Mouse (Mus musculus): Measurements from ENCODE around the gene Rapgef3. TPM values are rescaled to one million over a fixed set of nuclear protein-coding genes. Genes with fewer than 3 reads are reported as not detected.

Rapgef3 gene
- polyA plus RNA-seq, 1 experiment from 2014 or later, result 9.0 TPM

- Histone ChIP-seq H3K9ac (no peak overlapping the region), H3K4me1 (peaks cover 22% of the 10 kb centered on the region), H3K36me3 (no peaks in the 10 kb centered on the region), H3K9me3 (no peaks in the 10 kb centered on the region), H3K4me3 (replicated peaks) (no peak overlapping the region), H3K27me3 (replicated peaks) (no peaks in the 10 kb centered on the region), H3K4me2 (no peak overlapping the region), H3K27ac (no peak overlapping the region)
- no peak for ATAC-seq (ENCODE audit: insufficient read depth, low FRiP score, low read depth)
- WGBS, result 87% methylated on average over 13 of the region's 13 CpGs
Measured at GRCm38 (mm10) chr15:97749841-97750240, 17.9 kb downstream of the Rapgef3 start.

- Histone ChIP-seq H3K4me1 (peaks cover 24% of the 10 kb centered on the region), H3K4me3 (replicated peaks) (no peak overlapping the region), H3K9me3 (no peaks in the 10 kb centered on the region), H3K27ac (no peak overlapping the region), H3K27me3 (replicated peaks) (no peaks in the 10 kb centered on the region), H3K36me3 (no peaks in the 10 kb centered on the region), H3K4me2 (no peak overlapping the region), H3K9ac (no peak overlapping the region)
- whole genome bisulfite sequencing, result 95% methylated on average over 9 of the region's 9 CpGs
- no peak for ATAC-seq (ENCODE audit: insufficient read depth, low FRiP score, low read depth)
Measured at GRCm38 (mm10) chr15:97749397-97749796, 18.4 kb downstream of the Rapgef3 start.

GRCm38 (mm10) chr15:97748964-97749363 is 18.8 kb downstream of the Rapgef3 start:
- Histone ChIP-seq H3K9ac (no peak overlapping the region), H3K36me3 (no peaks in the 10 kb centered on the region), H3K27me3 (replicated peaks) (no peaks in the 10 kb centered on the region), H3K4me3 (replicated peaks) (no peak overlapping the region), H3K27ac (no peak overlapping the region), H3K4me2 (no peak overlapping the region), H3K9me3 (no peaks in the 10 kb centered on the region), H3K4me1 (peaks cover 24% of the 10 kb centered on the region)
- WGBS, result 88% methylated on average over 4 of the region's 4 CpGs
- ATAC-seq (ENCODE audit: insufficient read depth, low FRiP score, low read depth), result no peak

GRCm38 (mm10) chr15:97748309-97748708 is 19.5 kb downstream of the Rapgef3 start:
- Histone ChIP-seq H3K36me3 (no peaks in the 10 kb centered on the region), H3K27ac (no peak overlapping the region), H3K9me3 (no peaks in the 10 kb centered on the region), H3K27me3 (replicated peaks) (no peaks in the 10 kb centered on the region), H3K9ac (no peak overlapping the region), H3K4me1 (peaks cover 24% of the 10 kb centered on the region), H3K4me3 (replicated peaks) (no peak overlapping the region), H3K4me2 (no peak overlapping the region)
- 55% methylated on average over 10 of the region's 10 CpGs for WGBS
- ATAC-seq (ENCODE audit: insufficient read depth, low FRiP score, low read depth), result no peak

GRCm38 (mm10) chr15:97747486-97747885 is 20.3 kb downstream of the Rapgef3 start:
- Histone ChIP-seq H3K9ac (no peak overlapping the region), H3K4me2 (no peak overlapping the region), H3K27ac (no peak overlapping the region), H3K4me1 (peaks cover 24% of the 10 kb centered on the region), H3K4me3 (replicated peaks) (no peak overlapping the region), H3K27me3 (replicated peaks) (no peaks in the 10 kb centered on the region), H3K9me3 (no peaks in the 10 kb centered on the region), H3K36me3 (no peaks in the 10 kb centered on the region)
- no peak for ATAC-seq (ENCODE audit: insufficient read depth, low FRiP score, low read depth)
- 79% methylated on average over 4 of the region's 4 CpGs for WGBS

GRCm38 (mm10) chr15:97746748-97747147 is 21.0 kb downstream of the Rapgef3 start:
- 92% methylated on average over 24 of the region's 24 CpGs for whole genome bisulfite sequencing

GRCm38 (mm10) chr15:97746278-97746677 is 21.5 kb downstream of the Rapgef3 start:
- Histone ChIP-seq H3K9ac (no peak overlapping the region), H3K27ac (no peak overlapping the region), H3K9me3 (no peaks in the 10 kb centered on the region), H3K27me3 (replicated peaks) (no peaks in the 10 kb centered on the region), H3K4me1 (peaks cover 24% of the 10 kb centered on the region), H3K4me2 (no peak overlapping the region), H3K36me3 (no peaks in the 10 kb centered on the region), H3K4me3 (replicated peaks) (no peak overlapping the region)
- ATAC-seq (ENCODE audit: insufficient read depth, low FRiP score, low read depth), result no peak
- WGBS, result 83% methylated on average over 10 of the region's 10 CpGs

More at GRCm38 (mm10) chr15:97746748-97747147, 21.0 kb downstream of the Rapgef3 start:
- Histone ChIP-seq H3K4me2 (no peak overlapping the region), H3K4me3 (replicated peaks) (no peak overlapping the region), H3K36me3 (no peaks in the 10 kb centered on the region), H3K27me3 (replicated peaks) (no peaks in the 10 kb centered on the region), H3K27ac (no peak overlapping the region), H3K9me3 (no peaks in the 10 kb centered on the region), H3K9ac (no peak overlapping the region), H3K4me1 (peaks cover 24% of the 10 kb centered on the region)
- no peak for ATAC-seq (ENCODE audit: insufficient read depth, low FRiP score, low read depth)

- Histone ChIP-seq H3K4me2 (no peak overlapping the region), H3K4me3 (replicated peaks) (no peak overlapping the region), H3K27me3 (replicated peaks) (no peaks in the 10 kb centered on the region), H3K27ac (no peak overlapping the region), H3K36me3 (no peaks in the 10 kb centered on the region), H3K9me3 (no peaks in the 10 kb centered on the region), H3K4me1 (0 out of 2 replicates have a peak, but pooled peaks cover 15% of the 10 kb centered on the region), H3K9ac (no peak overlapping the region)
- ATAC-seq (ENCODE audit: insufficient read depth, low FRiP score, low read depth), result no peak
- whole genome bisulfite sequencing, result 52% methylated on average over 10 of the region's 10 CpGs
Measured at GRCm38 (mm10) chr15:97745331-97745730, 22.4 kb downstream of the Rapgef3 start.

- no peaks in the 10 kb centered on the region for H3K27me3 ChIP-seq (replicated peaks)
- H3K4me1 ChIP-seq, result 0 out of 2 replicates have a peak, but pooled peaks cover 11% of the 10 kb centered on the region
- no peaks in the 10 kb centered on the region for H3K36me3 ChIP-seq
- WGBS, result 54% methylated on average over 10 of the region's 10 CpGs
- no peak overlapping the region for H3K9ac ChIP-seq
- H3K4me3 ChIP-seq (replicated peaks), result no peak overlapping the region
- H3K27ac ChIP-seq, result no peak overlapping the region
- H3K9me3 ChIP-seq, result no peaks in the 10 kb centered on the region
- ATAC-seq (ENCODE audit: insufficient read depth, low FRiP score, low read depth), result 0 out of 2 replicates have a peak, but pooled peaks have one; percentile 19
- no peak overlapping the region for H3K4me2 ChIP-seq
Measured at GRCm38 (mm10) chr15:97744930-97745329, 22.8 kb downstream of the Rapgef3 start.

GRCm38 (mm10) chr15:97743961-97744525 is 23.7 kb downstream of the Rapgef3 start:
- Histone ChIP-seq H3K4me1 (0 out of 2 replicates have a peak, but pooled peaks cover 10% of the 10 kb centered on the region), H3K27ac (no peak overlapping the region), H3K9me3 (no peaks in the 10 kb centered on the region), H3K27me3 (replicated peaks) (no peaks in the 10 kb centered on the region), H3K36me3 (no peaks in the 10 kb centered on the region), H3K4me2 (no peak overlapping the region), H3K9ac (no peak overlapping the region), H3K4me3 (replicated peaks) (no peak overlapping the region)
- ATAC-seq (ENCODE audit: insufficient read depth, low FRiP score, low read depth), result no peak
- 64% methylated on average over 12 of the region's 12 CpGs for WGBS

- Histone ChIP-seq H3K4me1 (0 out of 2 replicates have a peak, but pooled peaks cover 10% of the 10 kb centered on the region), H3K27ac (no peak overlapping the region), H3K36me3 (no peaks in the 10 kb centered on the region), H3K4me2 (no peak overlapping the region), H3K9ac (no peak overlapping the region), H3K27me3 (replicated peaks) (no peaks in the 10 kb centered on the region), H3K9me3 (no peaks in the 10 kb centered on the region), H3K4me3 (replicated peaks) (no peak overlapping the region)
- WGBS, result 80% methylated on average over 5 of the region's 5 CpGs
- ATAC-seq (ENCODE audit: insufficient read depth, low FRiP score, low read depth), result no peak
Measured at GRCm38 (mm10) chr15:97743210-97743609, 24.6 kb downstream of the Rapgef3 start.

GRCm38 (mm10) chr15:97742600-97742999 is 25.2 kb downstream of the Rapgef3 start:
- Histone ChIP-seq H3K4me2 (no peak overlapping the region), H3K27me3 (replicated peaks) (no peaks in the 10 kb centered on the region), H3K4me1 (0 out of 2 replicates have a peak, but pooled peaks cover 10% of the 10 kb centered on the region), H3K36me3 (no peaks in the 10 kb centered on the region), H3K4me3 (replicated peaks) (no peak overlapping the region), H3K9ac (no peak overlapping the region), H3K9me3 (no peaks in the 10 kb centered on the region), H3K27ac (no peak overlapping the region)
- ATAC-seq (ENCODE audit: insufficient read depth, low FRiP score, low read depth), result no peak
- 72% methylated on average over 4 of the region's 4 CpGs for WGBS

GRCm38 (mm10) chr15:97742074-97742473 is 25.7 kb downstream of the Rapgef3 start:
- H3K4me2 ChIP-seq, result no peak overlapping the region
- H3K36me3 ChIP-seq, result no peaks in the 10 kb centered on the region
- H3K27ac ChIP-seq, result no peak overlapping the region
- H3K27me3 ChIP-seq (replicated peaks), result no peaks in the 10 kb centered on the region
- no peak overlapping the region for H3K4me3 ChIP-seq (replicated peaks)
- WGBS, result 65% methylated on average over 7 of the region's 7 CpGs
- H3K9me3 ChIP-seq, result no peaks in the 10 kb centered on the region
- 0 out of 2 replicates have a peak, but pooled peaks cover 10% of the 10 kb centered on the region for H3K4me1 ChIP-seq
- H3K9ac ChIP-seq, result no peak overlapping the region
- no peak for ATAC-seq (ENCODE audit: insufficient read depth, low FRiP score, low read depth)

All from stomach, embryonic 15.5 days (tissue).